Mouse (Mus musculus) cerebellum, adult 2 months (tissue): ENCODE measurements at regions not wholly inside any gene's neighbourhood (a gene's known extent, or its start where the extent isn't known, plus 50 kb on each side); places are given as distances from the start of the nearest gene placed in this dataset.

ENCODE experiments used
- DNase-seq, 2 experiments: peaks; one replicate each; pipeline ENCODE4 v3.0.0; 2021
- H3K27ac ChIP-seq: fragments of 200-500 bp; 2 replicates; pipeline ENCODE4 v1.5.1; 2012; ENCODE audit warnings: low read length, control low read depth, inconsistent platforms; ENCODE audit not compliant: insufficient read depth
- H3K27me3 ChIP-seq: fragments of 200-500 bp; 2 replicates; pipeline ENCODE4 v1.6.1; 2012; ENCODE audit warnings: inconsistent platforms, mild to moderate bottlenecking, low read length, moderate library complexity; ENCODE audit not compliant: control insufficient read depth, insufficient read depth
- H3K4me1 ChIP-seq: fragments of 200-500 bp; 2 replicates; pipeline ENCODE4 v1.6.1; 2011; ENCODE audit warnings: low read length; ENCODE audit not compliant: control insufficient read depth, insufficient read depth
- H3K4me3 ChIP-seq: fragments of 200-500 bp; replicated peaks from 2 replicates; pipeline ENCODE3; 2011; ENCODE audit warnings: mild to moderate bottlenecking, low read depth, low read length, control low read depth; ENCODE audit not compliant: insufficient read depth
- CTCF ChIP-seq: fragments of 200-500 bp; IDR thresholded peaks from 2 replicates; pipeline ENCODE4 v1.5.1; 2011; ENCODE audit warnings: low read depth, mild to moderate bottlenecking, control low read depth, low read length, moderate library complexity, borderline replicate concordance; ENCODE audit not compliant: insufficient read depth
- POLR2A ChIP-seq: fragments of 200-500 bp; IDR thresholded peaks from 2 replicates; pipeline ENCODE4 v1.6.1; 2011; ENCODE audit warnings: low read length, control low read depth, borderline replicate concordance; ENCODE audit not compliant: insufficient read depth
- whole genome bisulfite sequencing: fragments of 180-500 bp; shearing (Covaris S2); methylation state at CpG from one replicate; pipeline ENCODE4 v1.1.7; 2018; 5-methylcytosine and 5-hydroxymethylcytosine counted together

DNA sequence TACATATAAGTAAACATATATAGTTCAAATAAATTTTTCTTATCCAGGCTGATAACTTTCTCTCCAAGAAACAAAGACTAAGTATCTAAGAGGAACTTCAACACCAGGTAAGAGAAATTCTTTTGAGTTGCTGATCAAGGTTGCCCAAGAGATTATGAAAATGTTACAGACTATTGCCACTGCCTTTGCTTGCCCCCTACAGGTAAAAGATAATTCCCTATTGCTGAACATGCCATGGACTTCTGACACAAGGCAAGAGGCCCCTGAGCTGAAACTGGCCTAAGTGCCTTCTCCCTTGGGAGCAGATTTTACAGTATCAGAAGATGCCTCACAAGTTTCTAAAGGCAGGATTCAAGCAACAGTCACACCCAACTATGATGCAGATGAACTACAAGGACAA, 2914.2 kb upstream of the Gm6569 start:
- no peak for DNase-seq
- Histone ChIP-seq H3K4me1 (no peaks in the 10 kb centered on the region), H3K27me3 (no peaks in the 10 kb centered on the region), H3K4me3 (no peak overlapping the region), H3K27ac (no peak overlapping the region)
- no peak for TF ChIP-seq POLR2A
- TF ChIP-seq CTCF = no peak

DNA sequence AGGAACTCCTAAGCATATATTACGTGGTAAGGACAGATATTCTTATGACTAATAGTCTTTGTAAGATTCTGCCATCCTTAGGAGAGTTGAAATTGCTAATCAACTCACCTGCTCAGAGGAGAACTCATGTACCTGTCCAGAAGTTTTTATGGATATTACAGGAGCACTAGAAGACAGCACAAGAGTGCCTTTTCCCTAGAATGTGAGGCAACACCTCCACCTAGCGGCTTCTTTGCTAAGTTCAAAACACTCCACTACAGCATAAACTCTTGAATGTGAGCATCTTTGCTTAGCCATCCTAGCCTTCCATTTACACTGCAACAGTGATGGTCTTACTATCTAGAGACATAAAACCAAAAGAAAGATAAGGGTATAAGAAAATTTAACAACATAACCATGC, 2913.5 kb upstream of the Gm6569 start:
- Histone ChIP-seq H3K27ac (no peak overlapping the region), H3K4me1 (no peaks in the 10 kb centered on the region), H3K4me3 (no peak overlapping the region), H3K27me3 (no peaks in the 10 kb centered on the region)
- WGBS = 42% methylated on average over 2 of the region's 2 CpGs
- DNase-seq = peak; percentile 7 to 21
- TF ChIP-seq CTCF = peak; percentile 38; the same call in 1 of the 2 replicates
- no peak for TF ChIP-seq POLR2A
